Comparison of ENCODE assay signal across 11 mouse cellular contexts in the genomic region with DNA sequence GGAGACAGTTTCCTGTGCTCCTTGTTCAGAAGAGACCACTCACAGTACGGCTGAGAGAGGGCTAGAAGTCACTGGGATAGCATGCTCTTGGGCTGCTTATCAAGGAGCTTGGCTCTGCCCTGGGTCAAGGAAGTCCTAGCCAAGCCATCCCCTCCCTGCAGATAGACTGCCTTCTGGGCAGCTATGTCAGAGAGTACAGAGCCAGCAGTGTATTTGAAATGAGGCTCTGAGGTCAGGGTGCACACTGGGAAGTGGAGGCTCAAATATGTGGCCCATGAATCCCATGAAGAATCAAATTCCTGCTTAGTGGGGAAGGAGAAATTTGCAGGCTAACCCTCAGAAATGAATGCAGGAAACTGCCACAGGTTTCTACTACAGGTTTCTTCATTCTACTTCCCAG. TPM values are rescaled to one million over a fixed set of nuclear protein-coding genes. Genes with fewer than 3 reads are reported as not detected.
DNase-seq lines count a peak whose midpoint lies in the region; TF ChIP-seq lines count a peak whose summit lies in the region.
"Had no signal": no experiment of that assay in that cellular context is flagged by ENCODE, and none has a peak within 500 bp of the region (broad histone marks: within the 10 kb centered on the region; RNA-seq: fewer than 3 reads in every experiment).

No protein-coding gene starts in this region.

- H3K36me3 ChIP-seq in liver, adult 2 months (ENCODE audit: control insufficient read depth, insufficient read depth, low read length): no peaks in the 10 kb centered on the region

- no peak overlapping the region for H3K4me3 ChIP-seq in liver, adult 2 months (ENCODE audit: insufficient read depth, low read depth, low read length)
- H3K4me3 ChIP-seq in cortical plate, adult 2 months (ENCODE audit: insufficient read depth, low read length): peak overlapping the region; percentile 75; the same call in 1 of the 2 replicates

- 29% methylated on average over 1 of the region's 1 CpGs for WGBS in liver, adult 2 months

- intact Hi-C loops in heart, postnatal 25 days (cut with DNase I): loop anchor here (2.0 kb wide), 1 partner anchor 16 kb away; no protein-coding TSS in a partner anchor

- no peak for TF ChIP-seq POLR2A in liver, adult 2 months (IDR thresholded peaks at IDR 0.05; ENCODE audit: extremely low read depth, insufficient read depth, low read length)
- no peak for TF ChIP-seq POLR2A in cortical plate, adult 2 months (IDR thresholded peaks at IDR 0.05; ENCODE audit: extremely low read depth, insufficient read depth, low read length)

- peak overlapping the region; percentile 97; the same call in 1 of the 2 replicates for H3K9ac ChIP-seq in liver, adult 2 months (ENCODE audit: low read depth, low read length)

- H3K79me2 ChIP-seq in liver, adult 2 months (ENCODE audit: control insufficient read depth, insufficient read depth, low read length): peaks cover 44% of the 10 kb centered on the region

- TF ChIP-seq CTCF in liver, adult 2 months (IDR thresholded peaks at IDR 0.05; ENCODE audit: low read depth, low read length): no peak
- TF ChIP-seq CTCF in cortical plate, adult 2 months (IDR thresholded peaks at IDR 0.05; ENCODE audit: extremely low read depth, insufficient read depth, low read length): no peak

- peak overlapping the region; percentile 94 for H3K27ac ChIP-seq in liver, adult 2 months (replicated peaks; ENCODE audit: insufficient read depth, low read depth, low read length)
- H3K27ac ChIP-seq in cortical plate, adult 2 months (ENCODE audit: insufficient read depth, low read length): peak overlapping the region; percentile 93

- H3K27me3 ChIP-seq in liver, adult 2 months (ENCODE audit: control insufficient read depth, insufficient read depth, low read length): no peaks in the 10 kb centered on the region

- peak; percentile 63 for DNase-seq in liver, adult 2 months (ENCODE audit: extremely low read depth, low read depth, low spot score)
- DNase-seq in liver: no peak
- DNase-seq in heart, postnatal 25 days (ENCODE audit: low spot score): peak; percentile 58
- peak; percentile 45 for DNase-seq in naive thymus-derived CD4-positive, alpha-beta T cell, adult 2 months (ENCODE audit: low read depth)
- no peak for DNase-seq in testis, postnatal 10 days (ENCODE audit: low spot score)
- DNase-seq in lung, postnatal 36 days: no peak
- DNase-seq: embryo, embryonic 11 days had no signal

- H3K4me1 ChIP-seq in liver, adult 2 months (ENCODE audit: control insufficient read depth, insufficient read depth, low read length): peaks cover 24% of the 10 kb centered on the region
- peaks cover 7% of the 10 kb centered on the region for H3K4me1 ChIP-seq in cortical plate, adult 2 months (ENCODE audit: control insufficient read depth, insufficient read depth, low read length)

RNA-seq across cellular contexts. Expression of a gene that starts 4.2 kb away (rescaled TPM):
- total RNA-seq in liver, adult 2 months (2014; rRNA removed): 26.2 and 26.4 TPM in 2 replicates
- 14.1 and 19.8 TPM in 2 replicates for polyA plus RNA-seq in liver, adult 2 months (2012; rRNA removed)
- 59.6 and 64.2 TPM in 2 replicates for polyA plus RNA-seq in cortical plate, adult 2 months (2012; rRNA removed)
- total RNA-seq in heart, postnatal 25 days (2021): 10 to 100 TPM; 43.8 to 63.8 TPM

RNA-seq across cellular contexts. Expression of a gene that starts 17.9 kb away (rescaled TPM):
- 0.09 TPM in 1 of 2 replicates, not detected in the other for total RNA-seq in liver, adult 2 months (2014; rRNA removed)
- not detected in 2 replicates for polyA plus RNA-seq in liver, adult 2 months (2012; rRNA removed)
- polyA plus RNA-seq in cortical plate, adult 2 months (2012; rRNA removed): not detected in 2 replicates
- not detected for total RNA-seq in heart, postnatal 25 days (2021)
- total RNA-seq: heart, postnatal 14 days; layer of hippocampus, postnatal 14 days had no signal
- polyA plus RNA-seq: stomach, embryonic 16.5 days had no signal

Comparison
In these comparisons a context has a peak if more than half of its experiments do, and no peak if none do; other contexts are left out.
1. DNase-seq: peak in liver, adult 2 months (single experiment), heart, postnatal 25 days (single experiment) and naive thymus-derived CD4-positive, alpha-beta T cell, adult 2 months (single experiment); none in liver (single experiment), testis, postnatal 10 days (single experiment) and lung, postnatal 36 days (single experiment).